Mouse (Mus musculus) liver, embryonic 11.5 days (tissue): Measurements from ENCODE around the gene Qser1. TPM values are rescaled to one million over a fixed set of nuclear protein-coding genes. Genes with fewer than 3 reads are reported as not detected.
A peak's percentile ranks its signal among the peaks of the same experiment; 100 is the strongest.

Experiments
- ATAC-seq: fragments of 200-750 bp; cut with Nextera tagmentation; replicated peaks from 2 replicates; pipeline ENCODE4 v1.8.0; 2017; ENCODE audit warnings: moderate number of reproducible peaks, mild to moderate bottlenecking, moderate TSS enrichment, moderate library complexity; ENCODE audit not compliant: low FRiP score
- DNase-seq: peaks from one replicate; pipeline ENCODE4 v3.0.0-alpha.2; 2017; ENCODE audit warnings: low spot score
- H3K27ac ChIP-seq: fragments of 300-500 bp; sonication (generic); 2 replicates; pipeline ENCODE4 v1.5.1; 2014; ENCODE audit warnings: mild to moderate bottlenecking, low read depth, low read length, control low read depth
- H3K27me3 ChIP-seq: fragments of 300-500 bp; sonication (generic); replicated peaks from 2 replicates; pipeline ENCODE4 v1.6.1; 2014; ENCODE audit warnings: low read length, mixed read lengths; ENCODE audit not compliant: control insufficient read depth, insufficient read depth
- H3K36me3 ChIP-seq: fragments of 300-500 bp; sonication (generic); 2 replicates; pipeline ENCODE4 v1.6.1; 2014; ENCODE audit warnings: mild to moderate bottlenecking, low read length, moderate library complexity, mixed read lengths; ENCODE audit not compliant: control insufficient read depth, insufficient read depth
- H3K4me1 ChIP-seq: fragments of 300-500 bp; sonication (generic); replicated peaks from 2 replicates; pipeline ENCODE4 v1.6.1; 2014; ENCODE audit warnings: low read length, mixed read lengths; ENCODE audit not compliant: control insufficient read depth, insufficient read depth
- H3K4me2 ChIP-seq: fragments of 300-500 bp; sonication (generic); 2 replicates; pipeline ENCODE4 v1.6.1; 2014; ENCODE audit warnings: mild to moderate bottlenecking, control low read depth, moderate library complexity
- H3K4me3 ChIP-seq: fragments of 300-500 bp; sonication (generic); 2 replicates; pipeline ENCODE4 v1.5.1; 2014; ENCODE audit warnings: low read depth, low read length, control low read depth
- H3K9ac ChIP-seq: fragments of 300-500 bp; sonication (generic); 2 replicates; pipeline ENCODE4 v1.6.1; 2014; ENCODE audit warnings: low read depth, low read length, control low read depth
- H3K9me3 ChIP-seq: fragments of 300-500 bp; sonication (generic); 2 replicates; pipeline ENCODE4 v1.6.1; 2016; ENCODE audit warnings: low read length, inconsistent platforms, mixed read lengths; ENCODE audit not compliant: control insufficient read depth
- WGBS: fragments of 180-500 bp; shearing (Covaris S2); extraction: QIAGEN DNeasy Blood & Tissue Kit; methylation state at CpG from one replicate; pipeline ENCODE4 v1.1.7; 2014; 5-methylcytosine and 5-hydroxymethylcytosine counted together
- polyA plus RNA-seq: library from polyadenylated mRNA; unstranded; fragments of >200 nt; fragmentation: Nextera tagmentation; extraction: Ambion mirVana; gene quantifications from 2 replicates; pipeline ENCODE4 v1.2.1, GENCODE M21; 2014

The Qser1 gene
- polyA plus RNA-seq, 1 experiment from 2014 or later, result 9.0 TPM

DNA sequence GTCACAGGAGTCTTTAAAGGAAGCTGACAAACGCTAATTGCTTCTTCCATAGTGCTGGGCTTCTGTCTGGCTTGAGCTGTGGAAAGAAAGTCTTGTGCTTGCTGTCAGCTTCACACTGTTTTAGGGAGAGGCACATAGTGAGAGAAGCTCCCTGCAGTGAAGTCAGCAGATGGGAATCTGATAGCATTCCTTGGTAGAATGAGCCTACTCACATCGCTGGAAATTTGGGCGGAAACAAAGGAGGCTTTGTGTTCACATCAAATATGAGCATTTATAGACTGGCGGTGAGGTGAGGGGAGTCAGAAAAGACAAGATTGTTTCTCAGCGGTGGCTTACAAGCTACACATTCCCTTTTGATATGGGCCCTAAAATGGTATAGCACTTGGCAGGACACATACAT lies 35.1 kb upstream of the Qser1 start:
- 34% methylated on average over 5 of the region's 5 CpGs for WGBS
- Histone ChIP-seq H3K27ac (no peak overlapping the region), H3K4me2 (no peak overlapping the region), H3K4me3 (no peak overlapping the region), H3K36me3 (no peaks in the 10 kb centered on the region), H3K27me3 (peaks cover 7% of the 10 kb centered on the region), H3K9ac (no peak overlapping the region), H3K9me3 (no peaks in the 10 kb centered on the region), H3K4me1 (no peaks in the 10 kb centered on the region)
- ATAC-seq, result no peak
- no peak for DNase-seq

DNA sequence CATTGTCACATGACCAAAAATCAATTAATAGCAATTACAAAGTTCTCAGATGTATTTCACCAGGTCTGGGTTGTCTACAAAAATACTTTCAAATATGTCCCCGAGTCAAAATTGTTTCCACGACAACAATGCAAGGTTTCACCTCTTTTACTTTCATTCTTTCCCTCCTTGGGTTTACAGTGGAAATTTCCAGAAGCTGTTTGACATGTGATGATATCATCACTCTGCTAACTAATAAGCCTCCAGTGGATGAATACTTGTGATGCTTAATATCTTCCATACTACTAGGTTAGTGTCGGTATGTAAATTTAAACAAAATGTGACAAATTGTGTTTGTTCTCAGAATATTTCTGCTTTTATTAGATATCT lies 33.4 kb upstream of the Qser1 start:
- 65% methylated on average over 3 of the region's 3 CpGs for WGBS
- 0 out of 2 replicates have a peak, but pooled peaks have one; percentile 6 for ATAC-seq
- H3K9ac ChIP-seq, result no peak overlapping the region

DNA sequence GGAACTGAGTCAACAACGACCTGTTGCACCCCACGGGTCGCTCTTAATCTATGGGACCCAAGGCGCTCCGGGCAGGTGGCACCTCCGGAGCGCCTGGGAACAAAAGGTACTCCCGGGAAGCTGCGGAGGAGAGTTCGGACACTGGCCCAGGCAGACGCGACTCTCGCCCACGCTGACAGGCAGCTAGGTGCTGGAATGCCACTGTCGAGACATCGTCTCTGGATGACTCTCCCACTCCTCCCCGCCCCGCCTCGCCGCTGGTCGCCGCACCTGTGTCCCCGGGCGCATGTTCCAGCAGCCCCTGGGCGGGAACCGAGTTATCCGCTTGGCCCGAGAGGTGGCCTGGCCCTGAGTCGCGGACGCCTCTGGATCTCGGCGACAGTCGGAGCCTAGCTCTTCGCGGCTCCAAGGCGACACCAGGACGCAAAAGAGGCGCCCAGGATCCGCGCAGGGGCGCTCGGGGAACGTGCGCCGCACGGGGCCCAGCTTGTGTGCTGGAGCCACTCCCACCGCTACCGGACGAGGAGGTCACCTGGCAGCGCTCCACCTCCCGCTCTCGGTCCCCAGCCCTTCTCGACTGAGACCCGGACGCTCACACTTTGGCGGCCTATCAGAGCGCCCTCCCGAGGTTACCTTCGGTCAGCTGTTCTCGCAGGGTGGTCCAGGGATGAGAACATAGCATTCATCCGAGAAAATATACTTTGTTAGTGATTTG lies 32.9 kb upstream of the Qser1 start, which contains the start of gene Prrg4:
Gene Prrg4, minus strand, starts transcription at position 601 of the 715 bp plus-strand sequence.
- peaks cover 7% of the 10 kb centered on the region for H3K27me3 ChIP-seq
- ATAC-seq (peak; percentile 77), DNase-seq (peak; percentile 53)
- H3K27ac ChIP-seq, result no peak within 1 kb of the TSS
- peak within 1 kb of the TSS; percentile 95 for H3K4me2 ChIP-seq
- H3K9me3 ChIP-seq, result no peaks in the 10 kb centered on the region
- under 1% methylated on average over 57 of the region's 62 CpGs for WGBS
- no peaks in the 10 kb centered on the region for H3K4me1 ChIP-seq
- H3K4me3 ChIP-seq, result peak within 1 kb of the TSS; percentile 59
- no peaks in the 10 kb centered on the region for H3K36me3 ChIP-seq
- H3K9ac ChIP-seq, result peak within 1 kb of the TSS; percentile 52; the same call in 1 of the 2 replicates

More for the DNA sequence above, 33.4 kb upstream of the Qser1 start:
- Histone ChIP-seq H3K27ac (no peak overlapping the region), H3K4me2 (peak overlapping the region; percentile 95), H3K9me3 (no peaks in the 10 kb centered on the region), H3K27me3 (peaks cover 7% of the 10 kb centered on the region), H3K36me3 (no peaks in the 10 kb centered on the region), H3K4me3 (peak overlapping the region; percentile 59), H3K4me1 (no peaks in the 10 kb centered on the region)
- no peak for DNase-seq

DNA sequence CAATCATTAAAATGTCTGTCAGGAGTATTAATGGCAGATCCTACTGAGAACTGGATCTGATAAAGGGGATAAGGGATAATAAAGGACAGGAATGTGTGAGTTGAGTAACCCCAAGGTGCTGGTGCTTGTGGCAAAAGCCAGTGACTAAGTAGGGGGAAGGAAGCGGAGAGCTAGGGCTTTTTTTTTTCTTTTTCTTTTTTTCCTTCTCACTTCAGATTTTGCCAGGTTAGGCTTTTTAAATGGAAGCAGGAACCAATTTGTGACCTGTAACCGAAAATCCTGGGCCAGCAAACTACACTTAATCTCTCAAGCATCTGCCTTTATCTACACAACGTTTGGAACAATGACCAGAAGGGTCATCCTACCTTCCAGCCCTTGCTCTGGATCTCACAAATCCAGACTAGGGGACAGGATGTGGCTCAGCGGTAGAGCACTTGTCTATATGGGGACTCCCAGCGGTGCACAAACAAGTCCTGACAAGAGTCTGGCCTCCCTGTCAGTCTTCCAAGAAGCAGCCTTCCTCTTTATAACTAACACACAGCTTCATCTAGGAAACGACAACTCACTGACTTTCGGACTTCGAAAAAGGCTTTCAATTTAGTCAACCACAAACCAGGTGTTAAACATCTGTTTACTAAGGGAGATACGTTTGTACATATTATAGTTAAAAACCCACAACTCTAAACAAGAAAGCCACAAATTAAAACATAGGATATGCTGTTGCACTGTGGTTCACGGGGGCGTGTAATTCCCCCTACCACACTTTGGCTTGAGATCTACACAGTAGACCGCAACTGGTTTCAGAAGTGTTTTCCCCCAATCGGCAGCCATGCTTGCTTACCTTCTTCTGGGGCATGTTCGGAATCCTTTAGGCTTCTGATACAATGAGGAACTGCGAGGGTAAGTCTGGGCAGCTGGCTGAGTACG lies 31.9 kb upstream of the Qser1 start:
- Histone ChIP-seq H3K9ac (no peak overlapping the region), H3K4me2 (peak overlapping the region; percentile 95), H3K27me3 (peaks cover 7% of the 10 kb centered on the region), H3K4me3 (peak overlapping the region; percentile 59), H3K27ac (no peak overlapping the region), H3K9me3 (no peaks in the 10 kb centered on the region), H3K4me1 (no peaks in the 10 kb centered on the region), H3K36me3 (no peaks in the 10 kb centered on the region)
- DNase-seq (no peak), ATAC-seq (no peak)
- 19% methylated on average over 16 of the region's 16 CpGs for WGBS

DNA sequence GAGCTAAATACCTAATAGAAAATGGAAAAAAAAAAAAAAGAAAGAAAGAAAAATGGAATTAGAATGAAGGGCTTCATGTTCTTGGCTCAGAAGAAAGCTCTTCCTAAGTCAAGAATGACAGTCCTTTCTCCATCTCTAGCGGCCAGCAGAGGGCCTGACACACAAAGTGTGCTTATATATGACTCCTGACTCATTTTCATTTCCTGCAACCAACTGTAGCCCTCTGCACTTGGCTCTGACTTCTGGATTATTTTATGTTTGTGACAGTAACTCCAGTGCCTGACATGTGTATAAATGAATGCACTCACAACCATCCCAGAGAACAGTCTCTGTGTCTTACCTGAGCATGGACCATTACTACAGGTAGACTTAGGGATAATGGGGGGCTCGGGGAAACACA lies 31.1 kb upstream of the Qser1 start:
- Histone ChIP-seq H3K4me1 (no peaks in the 10 kb centered on the region), H3K9ac (no peak overlapping the region), H3K4me2 (no peak overlapping the region), H3K27ac (no peak overlapping the region), H3K36me3 (no peaks in the 10 kb centered on the region), H3K4me3 (no peak overlapping the region), H3K9me3 (no peaks in the 10 kb centered on the region), H3K27me3 (peaks cover 7% of the 10 kb centered on the region)
- no peak for DNase-seq
- ATAC-seq, result no peak
- WGBS, result 52% methylated on average over 2 of the region's 2 CpGs

DNA sequence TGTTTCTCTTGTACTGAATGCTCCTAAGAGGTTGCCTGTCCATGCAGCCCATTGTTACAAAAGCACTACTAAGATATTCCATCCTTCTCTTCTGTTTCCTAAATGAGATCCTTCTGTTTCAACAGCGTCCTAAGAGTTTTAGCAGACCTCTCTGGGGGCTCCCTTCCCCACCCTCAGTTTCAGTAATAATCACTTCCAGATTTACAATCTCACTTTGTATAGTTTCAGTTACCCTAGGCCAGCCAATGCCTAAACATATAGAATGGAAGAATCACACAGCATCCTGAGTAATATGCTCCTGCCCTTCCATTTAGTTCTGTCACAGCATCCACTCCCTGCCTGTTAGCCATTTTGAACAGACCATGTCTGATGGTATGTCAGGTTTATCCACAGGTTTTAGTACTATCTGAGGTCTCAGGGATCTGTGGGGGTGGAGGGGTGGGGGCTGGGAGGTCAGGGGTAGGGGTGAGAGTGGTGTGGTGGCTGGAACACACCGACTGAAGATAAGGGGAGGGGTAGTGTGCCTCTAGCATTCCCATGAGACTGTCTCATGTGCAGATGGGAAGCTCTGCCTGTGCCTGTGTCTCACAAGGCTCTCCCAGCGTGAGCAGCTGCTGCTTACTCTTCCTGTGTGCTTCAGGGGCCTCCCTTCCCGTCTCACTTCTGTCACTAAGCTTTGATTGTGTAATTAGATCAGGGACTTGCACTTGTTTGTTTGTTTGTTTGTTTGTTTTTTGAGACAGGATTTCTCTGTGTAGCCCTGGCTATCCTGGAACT lies 30.3 kb upstream of the Qser1 start:
- no peak for ATAC-seq

DNA sequence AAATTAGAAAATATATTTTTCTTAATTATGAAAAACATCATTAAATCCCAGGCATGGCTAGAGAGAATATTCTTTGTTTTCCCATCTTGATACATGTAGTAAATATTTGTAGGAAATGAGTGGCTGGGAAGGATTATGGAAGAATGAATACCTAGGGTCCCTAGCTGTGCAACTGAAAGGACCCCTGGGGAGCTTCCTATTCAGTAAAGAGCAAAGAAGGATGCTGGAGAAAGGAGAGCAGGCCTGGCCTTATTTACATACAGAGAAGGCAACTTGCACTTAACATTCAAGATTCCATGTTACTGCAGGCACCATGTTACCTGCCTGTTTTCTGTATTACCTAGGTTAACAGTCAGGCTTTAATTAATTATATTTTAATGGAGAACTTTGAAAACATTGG lies 26.0 kb upstream of the Qser1 start:
- no peaks in the 10 kb centered on the region for H3K36me3 ChIP-seq
- no peak overlapping the region for H3K9ac ChIP-seq
- H3K27ac ChIP-seq, result no peak overlapping the region
- no peak overlapping the region for H3K4me3 ChIP-seq
- H3K4me1 ChIP-seq, result no peaks in the 10 kb centered on the region
- no peaks in the 10 kb centered on the region for H3K27me3 ChIP-seq
- H3K9me3 ChIP-seq, result no peaks in the 10 kb centered on the region
- DNase-seq (no peak), ATAC-seq (no peak)
- no peak overlapping the region for H3K4me2 ChIP-seq

More for the DNA sequence above, 30.3 kb upstream of the Qser1 start:
- H3K4me3 ChIP-seq, result no peak overlapping the region
- 30% methylated on average over 4 of the region's 4 CpGs for WGBS
- no peak overlapping the region for H3K9ac ChIP-seq
- H3K36me3 ChIP-seq, result no peaks in the 10 kb centered on the region
- H3K4me1 ChIP-seq, result no peaks in the 10 kb centered on the region
- H3K27me3 ChIP-seq, result peaks cover 7% of the 10 kb centered on the region
- DNase-seq, result no peak
- H3K9me3 ChIP-seq, result no peaks in the 10 kb centered on the region
- no peak overlapping the region for H3K4me2 ChIP-seq
- no peak overlapping the region for H3K27ac ChIP-seq

DNA sequence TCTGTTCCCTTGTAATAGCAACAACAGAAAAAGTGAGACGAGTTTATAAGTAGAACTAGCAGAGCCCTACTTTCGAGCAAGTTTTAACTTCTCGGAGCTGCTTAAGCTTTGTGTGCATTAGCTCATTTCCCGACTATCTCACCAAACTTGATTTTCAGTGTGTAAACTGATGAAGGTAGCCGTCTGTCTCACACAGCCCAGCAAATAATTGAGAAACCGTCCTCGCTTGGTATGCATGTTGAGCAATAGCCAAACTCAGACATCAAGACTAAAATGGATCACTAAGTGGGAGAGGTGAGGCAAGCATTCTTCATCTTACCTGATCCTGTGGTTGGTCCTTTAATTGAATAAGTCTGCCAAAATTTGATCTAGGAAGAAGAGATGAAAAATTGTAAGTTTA lies 25.2 kb upstream of the Qser1 start:
- Histone ChIP-seq H3K4me3 (no peak overlapping the region), H3K9ac (no peak overlapping the region), H3K27ac (no peak overlapping the region), H3K4me2 (no peak overlapping the region), H3K9me3 (no peaks in the 10 kb centered on the region), H3K27me3 (no peaks in the 10 kb centered on the region), H3K4me1 (no peaks in the 10 kb centered on the region), H3K36me3 (no peaks in the 10 kb centered on the region)
- WGBS, result 76% methylated on average over 7 of the region's 7 CpGs
- no peak for ATAC-seq
- no peak for DNase-seq
